Mouse (Mus musculus) megakaryocyte, embryonic 14.5 days (primary cell): ENCODE results near the gene 2300003K06Rik. TPM values are rescaled to one million over a fixed set of nuclear protein-coding genes. Genes with fewer than 3 reads are reported as not detected.
"Not testable (repeated sequence)": the region's sequence is repeated elsewhere in the genome, so short reads cannot be mapped to it uniquely, and the experiment has no call there.

Experiments used
- H3K27me3 ChIP-seq: replicated peaks from 2 replicates; pipeline ENCODE3; 2012; ENCODE audit warnings: inconsistent platforms
- H3K36me3 ChIP-seq: replicated peaks from 2 replicates; pipeline ENCODE3; 2012; ENCODE audit warnings: low read length, inconsistent platforms, mixed read lengths
- H3K4me1 ChIP-seq: 2 replicates; pipeline ENCODE4 v1.6.1; 2012; ENCODE audit warnings: inconsistent platforms
- H3K4me3 ChIP-seq: replicated peaks from 2 replicates; pipeline ENCODE3; 2012; ENCODE audit warnings: moderate library complexity, mild to moderate bottlenecking, inconsistent platforms
- H3K9me3 ChIP-seq: 2 replicates; pipeline ENCODE4 v1.6.1; 2012; ENCODE audit warnings: inconsistent platforms
- FLI1 ChIP-seq: IDR thresholded peaks from 2 replicates; pipeline ENCODE4 v1.6.1; 2012; ENCODE audit warnings: low read length, inconsistent platforms, mixed read lengths
- GATA1 ChIP-seq: IDR thresholded peaks from 3 replicates; pipeline ENCODE4 v1.6.1; 2012; ENCODE audit warnings: mixed read lengths, low read length, inconsistent platforms, borderline replicate concordance
- polyA plus RNA-seq: library from polyadenylated mRNA; stranded (reverse); fragments of >175 nt; gene quantifications from 2 replicates; pipeline ENCODE4 v1.2.3, GENCODE M21; 2012; ENCODE audit warnings: low replicate concordance; ENCODE audit not compliant: insufficient read depth

2300003K06Rik gene
- polyA plus RNA-seq, result not detected in 2 replicates

DNA sequence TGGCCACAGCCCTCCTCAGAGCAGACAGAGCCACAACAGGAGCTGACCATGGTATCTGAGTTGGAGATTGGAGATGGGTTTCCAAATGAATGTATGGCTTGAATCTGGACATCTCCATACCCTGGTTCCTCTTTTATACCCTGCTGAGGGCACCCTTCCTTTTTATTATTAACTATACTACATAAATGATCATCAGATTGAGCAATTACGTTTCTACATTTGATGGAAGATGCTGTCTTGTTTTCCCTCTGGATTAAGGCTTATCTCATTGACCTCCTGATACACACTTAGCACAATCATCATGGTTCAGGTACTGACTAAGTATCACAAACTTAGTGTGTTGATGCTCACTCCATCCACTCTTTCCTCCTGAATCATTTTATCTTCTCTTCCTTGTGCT is at the start of gene 2300003K06Rik:
Gene 2300003K06Rik, minus strand, starts transcription at position 101 of the 400 bp plus-strand sequence.
- Histone ChIP-seq H3K36me3 (no peaks in the 10 kb centered on the region), H3K9me3 (peaks cover 9% of the 10 kb centered on the region; the same call in 1 of the 2 replicates), H3K27me3 (no peaks in the 10 kb centered on the region), H3K4me1 (no peaks in the 10 kb centered on the region), H3K4me3 (peak within 1 kb of the TSS; percentile 53)
- no peak for TF ChIP-seq GATA1
- TF ChIP-seq FLI1, result no peak

DNA sequence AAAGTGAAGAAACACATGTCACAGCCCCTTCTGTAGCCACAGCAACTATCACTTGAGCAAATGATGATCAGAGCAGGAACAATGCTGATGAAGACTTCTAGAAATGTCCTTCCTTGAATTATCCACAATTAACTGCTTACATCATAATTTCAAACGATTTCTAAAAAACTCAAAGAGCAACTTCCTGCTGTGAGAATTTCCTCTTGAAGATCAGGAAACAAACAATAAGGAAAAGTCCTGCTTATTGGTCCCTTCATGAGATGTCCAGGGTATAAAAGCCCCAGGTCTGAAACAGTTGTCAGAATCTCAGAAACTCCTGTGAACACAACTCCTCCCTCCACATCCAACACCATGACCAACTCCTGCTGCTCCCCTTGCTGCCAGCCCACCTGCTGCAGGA is 41.0 kb upstream of the 2300003K06Rik start, which contains the start of gene Gm11567:
Gene Gm11567, plus strand, starts transcription at position 301 of the 400 bp plus-strand sequence.
- not testable (repeated sequence) for H3K4me1 ChIP-seq, H3K36me3 ChIP-seq, H3K27me3 ChIP-seq, H3K4me3 ChIP-seq, H3K9me3 ChIP-seq

DNA sequence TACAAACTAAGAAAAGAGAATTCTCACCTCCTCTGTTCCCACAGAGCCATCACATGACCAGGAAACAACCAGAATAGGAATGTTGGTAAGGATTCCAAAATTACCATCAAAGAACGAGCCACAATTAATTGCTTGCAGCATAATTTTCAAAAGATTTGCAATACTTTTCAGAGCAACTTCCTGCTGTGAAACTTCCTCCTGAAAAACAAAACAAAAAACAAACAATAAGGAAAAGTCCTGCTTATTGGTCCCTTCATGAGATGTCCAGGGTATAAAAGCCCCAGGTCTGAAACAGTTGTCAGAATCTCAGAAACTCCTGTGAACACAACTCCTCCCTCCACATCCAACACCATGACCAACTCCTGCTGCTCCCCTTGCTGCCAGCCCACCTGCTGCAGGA is 35.2 kb upstream of the 2300003K06Rik start, which contains the start of gene Krtap9-1:
Gene Krtap9-1, plus strand, starts transcription at position 301 of the 400 bp plus-strand sequence.
- not testable (repeated sequence) for H3K4me1 ChIP-seq, H3K4me3 ChIP-seq, H3K27me3 ChIP-seq, H3K36me3 ChIP-seq, H3K9me3 ChIP-seq

DNA sequence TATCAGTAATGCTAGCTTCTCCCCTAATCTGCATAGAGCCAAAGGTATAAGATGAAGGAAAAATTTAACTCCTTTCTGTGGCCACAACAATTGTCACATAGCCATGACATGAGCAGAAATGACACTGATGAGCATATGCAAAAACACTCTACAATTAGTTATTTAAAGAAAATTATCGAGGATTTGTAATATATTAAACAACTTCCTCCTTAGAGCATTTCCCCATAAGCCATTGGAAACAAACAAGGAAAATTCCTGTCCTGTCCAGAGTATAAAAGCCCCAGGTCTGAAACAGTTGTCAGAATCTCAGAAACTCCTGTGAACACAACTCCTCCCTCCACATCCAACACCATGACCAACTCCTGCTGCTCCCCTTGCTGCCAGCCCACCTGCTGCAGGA is 26.3 kb upstream of the 2300003K06Rik start, which contains the start of gene Gm11559:
Gene Gm11559, plus strand, starts transcription at position 301 of the 400 bp plus-strand sequence.
- H3K4me3 ChIP-seq, H3K27me3 ChIP-seq, H3K36me3 ChIP-seq, H3K4me1 ChIP-seq, H3K9me3 ChIP-seq: not testable (repeated sequence)

DNA sequence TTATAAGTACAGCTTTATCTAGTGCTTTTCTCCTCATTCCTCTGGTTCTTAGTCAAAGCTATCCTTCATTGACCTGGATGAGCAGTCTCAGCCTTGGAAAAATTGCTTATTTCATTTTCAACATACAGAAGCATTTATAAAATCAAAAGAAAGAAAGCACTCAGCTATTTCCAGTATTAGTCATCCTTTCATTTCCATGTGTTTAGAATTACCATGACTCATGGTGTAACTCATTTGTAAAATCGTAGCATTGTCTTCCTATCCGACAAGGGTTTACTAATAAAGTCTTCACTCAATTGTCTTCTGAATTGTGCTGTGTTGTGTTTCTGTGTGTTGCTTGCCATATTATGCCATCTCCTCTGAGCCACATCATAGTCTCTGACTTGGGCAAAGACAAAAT is 20.9 kb upstream of the 2300003K06Rik start:
- Histone ChIP-seq H3K36me3 (no peaks in the 10 kb centered on the region), H3K4me3 (no peak overlapping the region), H3K4me1 (no peaks in the 10 kb centered on the region), H3K27me3 (no peaks in the 10 kb centered on the region), H3K9me3 (no peaks in the 10 kb centered on the region)
- no peak for TF ChIP-seq FLI1
- TF ChIP-seq GATA1, result no peak

DNA sequence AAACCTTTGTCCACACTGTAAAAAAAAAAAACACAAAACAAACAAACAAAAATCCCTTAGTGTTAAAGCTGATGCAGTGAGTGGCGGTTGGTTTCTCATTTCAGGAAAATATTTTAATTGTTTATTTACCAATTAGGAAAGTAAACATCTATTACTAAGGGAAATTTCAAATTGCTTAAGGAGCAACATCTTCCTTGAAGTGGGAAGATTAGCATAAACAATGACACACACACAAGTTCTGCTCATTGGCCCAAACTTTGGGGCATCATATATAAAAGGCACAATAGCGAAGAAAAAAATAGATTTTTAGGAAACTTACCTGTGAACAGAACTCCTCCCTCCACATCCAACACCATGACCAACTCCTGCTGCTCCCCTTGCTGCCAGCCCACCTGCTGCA is 19.8 kb upstream of the 2300003K06Rik start, which contains the start of gene Gm11568:
Gene Gm11568, plus strand, starts transcription at position 301 of the 400 bp plus-strand sequence.
- TF ChIP-seq FLI1, result no peak
- no peak for TF ChIP-seq GATA1
- Histone ChIP-seq H3K27me3 (no peaks in the 10 kb centered on the region), H3K4me3 (no peak within 1 kb of the TSS), H3K36me3 (no peaks in the 10 kb centered on the region), H3K4me1 (no peaks in the 10 kb centered on the region), H3K9me3 (no peaks in the 10 kb centered on the region)

DNA sequence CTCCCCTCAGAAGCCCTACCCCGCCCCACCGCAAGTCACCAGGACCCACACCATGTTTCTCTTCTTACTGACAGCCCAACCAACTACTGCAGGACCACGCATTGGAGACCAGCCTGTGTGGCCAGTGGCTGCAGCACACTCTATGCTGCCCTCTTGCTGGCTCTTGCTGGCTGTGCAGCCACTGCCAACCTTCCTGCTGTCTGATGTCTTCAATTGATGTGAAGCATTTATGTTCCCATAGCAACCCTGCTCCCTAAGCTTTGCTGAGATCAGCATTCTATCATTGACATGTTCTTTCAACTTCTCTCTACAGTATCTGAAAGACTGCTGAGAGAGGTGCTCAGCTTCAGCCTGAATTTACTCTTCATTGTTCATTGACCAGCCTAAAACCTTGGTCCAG is 16.3 kb upstream of the 2300003K06Rik start:
- TF ChIP-seq FLI1 (no peak), GATA1 (no peak)
- Histone ChIP-seq H3K36me3 (no peaks in the 10 kb centered on the region), H3K4me3 (no peak overlapping the region), H3K27me3 (no peaks in the 10 kb centered on the region), H3K4me1 (no peaks in the 10 kb centered on the region), H3K9me3 (no peaks in the 10 kb centered on the region)

DNA sequence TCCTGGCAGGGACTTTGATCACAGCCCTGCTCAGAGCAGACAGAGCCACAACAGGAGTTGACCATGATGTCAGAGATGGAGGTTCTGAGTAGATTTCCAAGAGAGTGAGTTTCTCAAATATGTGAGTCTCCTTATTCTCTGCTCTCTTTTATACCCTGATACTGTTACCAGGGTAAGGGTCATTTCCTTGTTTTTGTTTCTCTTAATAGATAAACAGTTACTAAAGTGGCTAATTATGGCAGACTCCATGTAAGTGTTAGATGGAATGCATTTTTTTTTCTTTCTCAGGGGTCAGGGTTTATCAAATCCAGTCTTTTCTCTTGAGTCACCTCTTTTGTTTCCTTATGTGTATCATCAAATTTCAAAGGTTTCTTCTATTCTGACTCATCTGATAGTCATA is 13.6 kb upstream of the 2300003K06Rik start, which contains the start of gene Krtap4-16:
Gene Krtap4-16, minus strand, starts transcription at position 101 of the 400 bp plus-strand sequence.
- H3K9me3 ChIP-seq, result no peaks in the 10 kb centered on the region
- no peak within 1 kb of the TSS for H3K4me3 ChIP-seq
- no peaks in the 10 kb centered on the region for H3K36me3 ChIP-seq
- no peaks in the 10 kb centered on the region for H3K27me3 ChIP-seq
- no peaks in the 10 kb centered on the region for H3K4me1 ChIP-seq
- TF ChIP-seq FLI1, result no peak

DNA sequence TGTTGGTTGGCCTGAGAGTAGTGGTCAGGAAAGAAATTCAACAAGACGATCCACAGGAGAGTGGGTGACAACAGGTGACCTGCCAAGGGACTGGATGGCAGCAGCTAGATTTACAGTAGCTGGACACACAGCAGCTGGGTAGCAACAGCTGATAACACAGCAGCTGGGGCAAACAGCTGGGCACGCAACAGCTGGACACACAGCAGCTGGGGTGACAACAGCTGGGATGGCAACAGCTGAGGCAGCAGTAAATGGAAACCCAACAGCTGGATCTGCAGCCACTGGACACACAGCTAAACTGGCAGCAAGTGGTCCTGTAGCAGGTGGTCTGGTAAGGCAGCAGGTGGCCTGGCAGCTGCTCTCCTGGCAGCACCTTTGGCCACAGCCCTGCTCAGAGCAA is 8.9 kb upstream of the 2300003K06Rik start:
- TF ChIP-seq GATA1 (no peak), FLI1 (no peak)
- Histone ChIP-seq H3K4me3 (peak overlapping the region; percentile 14), H3K27me3 (no peaks in the 10 kb centered on the region)

DNA sequence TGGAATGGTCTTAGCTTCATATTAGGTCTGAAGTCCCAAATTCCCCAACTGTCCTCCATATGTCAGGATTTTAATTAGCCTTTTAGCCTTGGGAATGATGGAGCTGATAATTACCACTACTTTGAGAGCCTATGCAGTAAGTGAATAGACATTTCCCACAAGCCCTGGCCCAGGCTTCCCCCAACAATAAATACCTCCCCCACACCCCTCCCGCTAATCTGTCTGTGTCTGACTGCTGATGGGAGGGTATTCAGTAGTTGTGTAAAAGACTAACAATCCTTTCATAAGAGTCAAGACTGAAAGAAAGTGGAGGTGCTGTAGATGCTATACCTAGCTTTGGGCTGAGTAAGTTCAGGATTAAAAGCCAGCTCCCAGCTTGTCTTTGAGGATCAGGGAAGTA is 4.3 kb upstream of the 2300003K06Rik start:
- Histone ChIP-seq H3K4me3 (no peak overlapping the region), H3K27me3 (no peaks in the 10 kb centered on the region), H3K36me3 (no peaks in the 10 kb centered on the region), H3K9me3 (peaks cover 6% of the 10 kb centered on the region; the same call in 1 of the 2 replicates), H3K4me1 (no peaks in the 10 kb centered on the region)
- TF ChIP-seq FLI1 (no peak), GATA1 (no peak)

More for the DNA sequence above, 8.9 kb upstream of the 2300003K06Rik start:
- no peaks in the 10 kb centered on the region for H3K36me3 ChIP-seq
- H3K4me1 ChIP-seq, result no peaks in the 10 kb centered on the region
- no peaks in the 10 kb centered on the region for H3K9me3 ChIP-seq

DNA sequence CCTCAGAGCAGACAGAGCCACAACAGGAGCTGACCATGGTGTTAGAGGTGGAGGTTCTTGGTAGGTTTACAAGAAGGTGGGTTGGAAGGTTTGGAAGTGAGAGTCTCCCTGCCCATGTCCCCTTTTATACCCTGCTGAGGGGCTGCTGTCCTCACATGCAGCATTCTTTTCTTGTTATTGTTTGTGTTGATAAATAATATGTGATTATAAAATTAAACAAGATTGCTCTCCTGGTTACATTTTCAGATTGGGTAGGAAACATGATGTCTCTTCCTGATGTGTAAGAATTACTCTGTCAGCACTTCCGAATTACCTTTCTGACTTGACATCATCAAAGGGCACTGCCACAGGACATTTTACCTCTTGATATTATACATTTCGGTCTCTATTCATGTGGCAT is 22.3 kb downstream of the 2300003K06Rik start, which contains the start of gene Gm11564:
Gene Gm11564, minus strand, starts transcription at position 101 of the 400 bp plus-strand sequence.
- not testable (repeated sequence) for H3K27me3 ChIP-seq
- peak within 1 kb of the TSS; percentile 14 for H3K4me3 ChIP-seq

DNA sequence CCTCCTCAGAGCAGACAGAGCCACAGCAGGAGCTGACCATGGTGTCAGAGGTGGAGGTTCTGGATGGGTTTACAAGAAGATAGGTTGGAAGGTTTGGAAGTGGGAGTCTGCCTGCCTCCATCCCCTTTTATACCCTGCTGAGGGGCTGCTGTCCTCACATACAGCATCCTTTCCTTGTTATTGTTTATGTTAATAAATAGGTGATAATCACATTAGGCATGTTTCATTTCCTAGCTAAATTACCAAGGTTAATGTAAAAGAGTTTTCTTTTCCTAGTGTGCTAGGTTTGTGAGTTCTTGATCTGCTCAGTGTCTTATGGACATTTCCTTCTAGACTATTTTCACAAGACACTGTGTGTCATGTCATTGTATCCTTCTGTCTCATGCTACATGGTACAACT is 28.1 kb downstream of the 2300003K06Rik start, which contains the start of gene Krtap4-13:
Gene Krtap4-13, minus strand, starts transcription at position 101 of the 400 bp plus-strand sequence.
- not testable (repeated sequence) for H3K4me1 ChIP-seq

More for the DNA sequence above, 22.3 kb downstream of the 2300003K06Rik start, which contains the start of gene Gm11564:
- H3K4me1 ChIP-seq, H3K36me3 ChIP-seq, H3K9me3 ChIP-seq: not testable (repeated sequence)

DNA sequence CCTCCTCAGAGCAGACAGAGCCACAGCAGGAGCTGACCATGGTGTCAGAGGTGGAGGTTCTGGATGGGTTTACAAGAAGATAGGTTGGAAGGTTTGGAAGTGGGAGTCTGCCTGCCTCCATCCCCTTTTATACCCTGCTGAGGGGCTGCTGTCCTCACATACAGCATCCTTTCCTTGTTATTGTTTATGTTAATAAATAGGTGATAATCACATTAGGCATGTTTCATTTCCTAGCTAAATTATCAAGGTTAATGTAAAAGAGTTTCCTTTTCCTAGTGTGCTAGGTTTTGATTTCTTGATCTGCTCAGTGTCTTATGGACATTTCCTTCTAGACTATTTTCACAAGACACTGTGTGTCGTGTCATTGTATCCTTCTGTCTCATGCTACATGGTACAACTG is 33.5 kb downstream of the 2300003K06Rik start, which contains the start of gene Gm11554:
Gene Gm11554, minus strand, starts transcription at position 101 of the 400 bp plus-strand sequence.
- not testable (repeated sequence) for H3K4me1 ChIP-seq, H3K9me3 ChIP-seq, H3K36me3 ChIP-seq, H3K4me3 ChIP-seq, H3K27me3 ChIP-seq

More for the DNA sequence above, 28.1 kb downstream of the 2300003K06Rik start, which contains the start of gene Krtap4-13:
- H3K4me3 ChIP-seq, H3K27me3 ChIP-seq, H3K36me3 ChIP-seq, H3K9me3 ChIP-seq: not testable (repeated sequence)

DNA sequence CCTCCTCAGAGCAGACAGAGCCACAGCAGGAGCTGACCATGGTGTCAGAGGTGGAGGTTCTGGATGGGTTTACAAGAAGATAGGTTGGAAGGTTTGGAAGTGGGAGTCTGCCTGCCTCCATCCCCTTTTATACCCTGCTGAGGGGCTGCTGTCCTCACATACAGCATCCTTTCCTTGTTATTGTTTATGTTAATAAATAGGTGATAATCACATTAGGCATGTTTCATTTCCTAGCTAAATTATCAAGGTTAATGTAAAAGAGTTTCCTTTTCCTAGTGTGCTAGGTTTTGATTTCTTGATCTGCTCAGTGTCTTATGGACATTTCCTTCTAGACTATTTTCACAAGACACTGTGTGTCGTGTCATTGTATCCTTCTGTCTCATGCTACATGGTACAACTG is 39.0 kb downstream of the 2300003K06Rik start, which contains the start of gene Gm11569:
Gene Gm11569, minus strand, starts transcription at position 101 of the 400 bp plus-strand sequence.
- not testable (repeated sequence) for H3K4me1 ChIP-seq, H3K36me3 ChIP-seq, H3K9me3 ChIP-seq, H3K27me3 ChIP-seq, H3K4me3 ChIP-seq
